Mouse (Mus musculus) erythroblast, embryonic 14.5 days (primary cell): Measurements from ENCODE around the gene Camk2d. TPM values are rescaled to one million over a fixed set of nuclear protein-coding genes. Genes with fewer than 3 reads are reported as not detected.

Experiments
- H3K27me3 ChIP-seq: 2 replicates; pipeline ENCODE4 v1.6.1; 2012; ENCODE audit warnings: inconsistent platforms; ENCODE audit not compliant: control insufficient read depth
- H3K36me3 ChIP-seq: 2 replicates; pipeline ENCODE4 v1.6.1; 2012; ENCODE audit warnings: mild to moderate bottlenecking, inconsistent platforms; ENCODE audit not compliant: control insufficient read depth
- H3K4me1 ChIP-seq: 2 replicates; pipeline ENCODE4 v1.6.1; 2012; ENCODE audit warnings: inconsistent platforms; ENCODE audit not compliant: control insufficient read depth
- H3K4me3 ChIP-seq: replicated peaks from 2 replicates; pipeline ENCODE3; 2012; ENCODE audit warnings: moderate library complexity, mild to moderate bottlenecking, inconsistent platforms
- H3K9me3 ChIP-seq: 2 replicates; pipeline ENCODE4 v1.6.1; 2012; ENCODE audit warnings: low read length, inconsistent platforms, mixed read lengths; ENCODE audit not compliant: control insufficient read depth
- GATA1 ChIP-seq: IDR thresholded peaks from 2 replicates; pipeline ENCODE4 v1.6.1; 2012; ENCODE audit warnings: low read length, inconsistent platforms, mixed read lengths
- TAL1 ChIP-seq: IDR thresholded peaks from 3 replicates; pipeline ENCODE4 v1.6.1; 2012; ENCODE audit warnings: low read length, inconsistent platforms, mixed read lengths
- polyA plus RNA-seq: library from polyadenylated mRNA; stranded (reverse); fragments of >175 nt; gene quantifications from 2 replicates; pipeline ENCODE4 v1.2.3, GENCODE M21; 2012

The Camk2d gene
- polyA plus RNA-seq, 1 experiment: not detected

- H3K4me1 ChIP-seq: no peaks in the 10 kb centered on the region
- H3K27me3 ChIP-seq: no peaks in the 10 kb centered on the region
- no peaks in the 10 kb centered on the region for H3K9me3 ChIP-seq
- no peaks in the 10 kb centered on the region for H3K36me3 ChIP-seq
- no peak overlapping the region for H3K4me3 ChIP-seq
- TF ChIP-seq GATA1: no peak
These were observed 273.5 kb downstream of the Camk2d start for GRCm38 (mm10) chr3:126869561-126869960.

- TF ChIP-seq GATA1 (no peak), TAL1 (no peak)
- Histone ChIP-seq H3K36me3 (no peaks in the 10 kb centered on the region), H3K9me3 (no peaks in the 10 kb centered on the region), H3K27me3 (no peaks in the 10 kb centered on the region), H3K4me1 (no peaks in the 10 kb centered on the region), H3K4me3 (no peak overlapping the region)
These were observed 274.6 kb downstream of the Camk2d start for GRCm38 (mm10) chr3:126870688-126871087.

- Histone ChIP-seq H3K4me3 (no peak overlapping the region), H3K4me1 (no peaks in the 10 kb centered on the region), H3K27me3 (no peaks in the 10 kb centered on the region), H3K9me3 (no peaks in the 10 kb centered on the region), H3K36me3 (no peaks in the 10 kb centered on the region)
- TF ChIP-seq GATA1 (no peak), TAL1 (no peak)
These were observed 282.1 kb downstream of the Camk2d start for GRCm38 (mm10) chr3:126878233-126878632.

GRCm38 (mm10) chr3:126886090-126886489 lies 290.0 kb downstream of the Camk2d start:
- Histone ChIP-seq H3K36me3 (no peaks in the 10 kb centered on the region), H3K27me3 (no peaks in the 10 kb centered on the region), H3K4me3 (no peak overlapping the region), H3K9me3 (no peaks in the 10 kb centered on the region), H3K4me1 (no peaks in the 10 kb centered on the region)
- TF ChIP-seq GATA1 (no peak), TAL1 (no peak)

GRCm38 (mm10) chr3:126886644-126887043 lies 290.5 kb downstream of the Camk2d start:
- TF ChIP-seq TAL1: no peak
- no peak for TF ChIP-seq GATA1
- H3K4me3 ChIP-seq: no peak overlapping the region
- H3K4me1 ChIP-seq: no peaks in the 10 kb centered on the region
- H3K36me3 ChIP-seq: no peaks in the 10 kb centered on the region
- H3K27me3 ChIP-seq: no peaks in the 10 kb centered on the region
- H3K9me3 ChIP-seq: no peaks in the 10 kb centered on the region

Other genes starting within 250 kb of the Camk2d start
- not detected in 2 replicates for gene Arsj, start 232.6 kb upstream of the Camk2d start, polyA plus RNA-seq